Mouse (Mus musculus): Measurements from ENCODE around the gene Olfr596.
"Not testable (repeated sequence)": the region's sequence is repeated elsewhere in the genome, so short reads cannot be mapped to it uniquely, and the experiment has no call there.

Gene Olfr596

DNA sequence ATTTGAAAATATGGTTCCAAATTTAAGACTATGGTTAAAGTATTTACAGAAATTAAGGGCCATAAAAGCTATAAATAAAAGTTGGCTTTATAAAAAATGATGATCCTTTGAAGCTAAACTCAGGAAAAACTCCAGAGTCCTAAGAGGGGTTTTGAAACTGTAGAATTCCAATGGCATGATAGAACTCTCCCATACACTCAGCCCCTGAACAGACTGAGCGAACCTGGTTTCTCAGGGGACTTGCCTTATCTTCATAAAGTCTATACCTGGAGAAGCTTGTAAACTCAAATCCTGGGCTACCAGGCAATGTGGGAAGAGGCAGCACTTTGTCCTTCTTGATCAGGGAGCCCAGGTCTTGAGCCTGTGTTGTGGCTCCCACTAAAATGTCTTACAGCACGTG lies at the start of gene Olfr596:
Olfr596 (plus strand) TSS at position 301 of the 400 bp plus-strand sequence.
- not testable (repeated sequence) for DNase-seq

DNA sequence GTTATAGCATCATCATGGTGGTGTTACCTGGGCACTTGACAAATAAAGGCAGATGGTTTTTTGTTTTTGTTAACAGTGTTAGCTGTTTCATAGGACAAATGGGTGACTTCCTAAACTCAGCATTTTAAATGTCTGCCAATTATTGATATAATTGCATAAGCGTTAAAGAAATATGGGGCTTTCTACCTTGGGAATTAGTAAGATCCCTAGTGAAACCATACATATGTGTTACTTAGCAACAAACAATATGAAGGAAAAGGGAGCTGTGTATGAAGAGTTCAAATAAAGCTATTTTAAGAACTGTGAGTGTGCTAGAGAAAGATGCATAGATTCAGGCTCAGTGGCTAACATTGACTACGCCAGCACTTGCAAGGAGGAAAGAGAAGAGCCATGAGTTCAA lies 10.6 kb downstream of the Olfr596 start, which contains the start of gene Olfr597:
Olfr597 (plus strand) TSS at position 301 of the 400 bp plus-strand sequence.
- DNase-seq, result not testable (repeated sequence)

DNA sequence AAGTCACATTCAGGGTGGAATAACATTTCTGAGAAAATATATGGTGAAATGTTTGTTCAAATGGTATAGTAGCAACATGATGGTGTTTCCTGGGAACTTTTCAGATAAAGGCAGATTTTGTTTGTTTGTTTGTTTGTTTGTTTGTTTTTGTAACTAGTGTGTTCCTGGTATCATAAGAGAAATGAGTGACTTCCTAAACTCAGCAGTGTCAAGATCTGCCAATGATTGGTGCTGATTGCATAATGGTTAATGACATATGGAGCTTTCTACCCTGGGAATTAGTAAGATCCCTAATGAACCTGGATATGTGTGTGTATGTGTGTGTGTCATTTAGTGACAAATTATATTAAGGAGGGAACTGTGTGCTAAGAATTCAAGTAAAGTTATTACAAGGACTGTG lies 17.8 kb downstream of the Olfr596 start, which contains the start of gene Olfr598:
Olfr598 (plus strand) TSS at position 301 of the 400 bp plus-strand sequence.
- no peak for DNase-seq

DNA sequence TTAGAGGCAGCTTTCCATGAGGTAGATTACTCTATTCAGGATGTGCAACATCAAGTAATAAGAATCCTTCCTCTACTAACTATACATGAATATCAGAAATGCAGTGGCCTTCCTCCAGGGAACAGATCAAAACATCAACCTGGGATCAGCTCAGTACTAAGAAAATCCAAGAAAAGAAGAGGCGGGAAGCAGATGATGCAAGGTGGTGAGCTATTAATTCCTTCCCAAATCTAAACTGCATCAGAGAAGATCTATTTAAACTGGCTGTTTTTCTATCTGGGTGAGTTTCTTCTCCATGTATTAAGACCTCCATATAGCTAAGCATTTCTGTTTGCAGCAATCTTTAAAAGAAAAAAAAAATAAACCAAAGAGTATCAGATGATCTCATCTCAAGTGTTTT lies 30.2 kb downstream of the Olfr596 start, which contains the start of gene Olfr599:
Olfr599 (plus strand) TSS at position 301 of the 400 bp plus-strand sequence.
- DNase-seq, result no peak

DNA sequence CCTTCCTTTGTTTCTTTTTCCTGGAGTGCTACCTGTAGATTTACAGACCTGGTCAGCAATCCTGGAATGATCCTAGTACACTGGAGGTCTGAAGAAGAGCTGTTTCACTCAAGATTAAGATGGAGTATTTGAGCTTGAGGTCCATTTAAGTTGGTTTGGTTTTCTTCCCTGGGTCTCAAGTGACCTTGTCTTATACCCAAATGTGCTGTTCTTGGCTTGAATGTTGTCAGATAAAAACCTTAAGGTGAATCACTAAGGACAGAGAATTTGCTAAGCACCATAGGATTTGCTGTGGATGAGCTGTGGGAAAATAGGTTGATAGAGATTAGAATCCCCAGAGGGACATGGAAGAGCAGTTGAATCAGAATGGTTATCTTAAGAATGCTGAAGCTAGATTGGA lies 44.1 kb downstream of the Olfr596 start, which contains the start of gene Olfr600:
Olfr600 (minus strand) TSS at position 101 of the 400 bp plus-strand sequence.
- DNase-seq, result no peak
